Mouse (Mus musculus) embryonic facial prominence, embryonic 11.5 days (tissue): ENCODE results near the gene Lrrk1. TPM values are rescaled to one million over a fixed set of nuclear protein-coding genes. Genes with fewer than 3 reads are reported as not detected.

Experiments used
- ATAC-seq: fragments of 200-750 bp; cut with Nextera tagmentation; replicated peaks from 2 replicates; pipeline ENCODE4 v1.8.0; 2017; ENCODE audit warnings: low read depth; ENCODE audit not compliant: insufficient number of reproducible peaks, low FRiP score, low TSS enrichment
- DNase-seq: peaks from one replicate; pipeline ENCODE4 v3.0.0-alpha.2; 2015; ENCODE audit warnings: low spot score
- H3K27ac ChIP-seq: fragments of 300-500 bp; sonication (generic); replicated peaks from 2 replicates; pipeline ENCODE4 v1.5.1; 2014; ENCODE audit warnings: mild to moderate bottlenecking, low read depth, low read length, control low read depth
- H3K27me3 ChIP-seq: fragments of 300-500 bp; sonication (generic); 2 replicates; pipeline ENCODE4 v1.6.1; 2014; ENCODE audit warnings: mild to moderate bottlenecking, low read length, moderate library complexity, mixed read lengths; ENCODE audit not compliant: control insufficient read depth, insufficient read depth
- H3K36me3 ChIP-seq: fragments of 300-500 bp; sonication (generic); replicated peaks from 2 replicates; pipeline ENCODE4 v1.6.1; 2014; ENCODE audit warnings: low read depth, mild to moderate bottlenecking, low read length, moderate library complexity, mixed read lengths; ENCODE audit not compliant: control insufficient read depth, insufficient read depth
- H3K4me1 ChIP-seq: fragments of 300-500 bp; sonication (generic); 2 replicates; pipeline ENCODE4 v1.6.1; 2014; ENCODE audit warnings: low read length, mixed read lengths; ENCODE audit not compliant: control insufficient read depth, insufficient read depth
- H3K4me2 ChIP-seq: fragments of 300-500 bp; sonication (generic); 2 replicates; pipeline ENCODE4 v1.6.1; 2014; ENCODE audit warnings: low read depth, mild to moderate bottlenecking, control low read depth, low read length, moderate library complexity
- H3K4me3 ChIP-seq: fragments of 300-500 bp; sonication (generic); 2 replicates; pipeline ENCODE4 v1.5.1; 2014; ENCODE audit warnings: low read depth, low read length, control low read depth
- H3K9ac ChIP-seq: fragments of 300-500 bp; sonication (generic); replicated peaks from 2 replicates; pipeline ENCODE4 v1.6.1; 2014; ENCODE audit warnings: mild to moderate bottlenecking, control low read depth, low read length
- H3K9me3 ChIP-seq: fragments of 300-500 bp; sonication (generic); replicated peaks from 2 replicates; pipeline ENCODE4 v1.6.1; 2016; ENCODE audit warnings: mild to moderate bottlenecking, low read length, inconsistent platforms, mixed read lengths; ENCODE audit not compliant: control insufficient read depth
- WGBS: fragments of 180-500 bp; shearing (Covaris S2); extraction: QIAGEN DNeasy Blood & Tissue Kit; methylation state at CpG from one replicate; pipeline ENCODE4 v1.1.7; 2014; 5-methylcytosine and 5-hydroxymethylcytosine counted together
- polyA plus RNA-seq: library from polyadenylated mRNA; unstranded; fragments of >200 nt; fragmentation: Nextera tagmentation; extraction: Ambion mirVana; gene quantifications from 2 replicates; pipeline ENCODE4 v1.2.1, GENCODE M21; 2014

Lrrk1 gene
- polyA plus RNA-seq, 1 experiment from 2014 or later, result 3.1 TPM

DNA sequence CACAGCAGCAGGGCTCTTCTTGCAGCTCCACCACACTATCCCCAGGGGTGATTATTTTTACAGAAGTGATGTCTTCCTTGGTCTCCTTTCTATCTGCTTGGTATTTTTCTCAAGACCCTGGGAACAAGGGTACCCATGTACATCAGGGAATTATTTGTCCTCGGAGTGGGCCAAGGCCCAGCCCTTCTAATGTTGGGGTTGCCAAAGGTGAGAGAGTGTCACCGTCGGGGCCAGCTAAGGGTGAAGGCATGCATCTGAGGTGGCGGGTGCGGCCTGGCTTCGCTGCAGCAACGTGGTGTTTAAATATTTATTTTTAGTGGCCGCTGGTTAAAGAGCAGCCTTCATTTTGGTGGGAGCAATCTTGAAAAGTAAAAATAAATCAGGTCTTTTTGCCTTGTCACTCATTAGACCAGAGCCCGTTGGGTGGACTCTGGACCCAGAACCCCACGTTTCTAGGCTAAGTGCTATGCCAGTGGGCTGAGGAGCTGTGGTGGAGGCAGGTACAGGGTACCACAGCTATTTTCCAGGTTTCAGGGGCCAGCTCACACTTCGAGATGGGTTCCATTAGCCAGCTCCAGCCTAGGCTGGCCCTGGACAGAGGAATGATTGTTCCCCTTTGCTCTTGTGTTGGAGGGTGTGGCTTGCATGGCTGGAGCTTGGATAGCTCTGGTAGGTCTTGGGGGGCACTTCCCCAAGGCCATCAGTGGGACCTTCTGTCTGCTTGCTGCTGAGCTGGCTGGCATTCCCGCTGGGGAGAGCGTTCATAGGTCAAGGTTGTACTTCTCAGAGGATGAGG, 160.1 kb downstream of the Lrrk1 start:
- WGBS, result 75% methylated on average over 13 of the region's 13 CpGs
- no peaks in the 10 kb centered on the region for H3K27me3 ChIP-seq
- no peak overlapping the region for H3K9ac ChIP-seq
- DNase-seq, result no peak
- no peak overlapping the region for H3K4me3 ChIP-seq
- ATAC-seq, result no peak
- H3K27ac ChIP-seq, result no peak overlapping the region
- H3K36me3 ChIP-seq, result no peaks in the 10 kb centered on the region
- H3K4me2 ChIP-seq, result no peak overlapping the region
- no peaks in the 10 kb centered on the region for H3K9me3 ChIP-seq
- H3K4me1 ChIP-seq, result peaks cover 3% of the 10 kb centered on the region; the same call in 1 of the 2 replicates

DNA sequence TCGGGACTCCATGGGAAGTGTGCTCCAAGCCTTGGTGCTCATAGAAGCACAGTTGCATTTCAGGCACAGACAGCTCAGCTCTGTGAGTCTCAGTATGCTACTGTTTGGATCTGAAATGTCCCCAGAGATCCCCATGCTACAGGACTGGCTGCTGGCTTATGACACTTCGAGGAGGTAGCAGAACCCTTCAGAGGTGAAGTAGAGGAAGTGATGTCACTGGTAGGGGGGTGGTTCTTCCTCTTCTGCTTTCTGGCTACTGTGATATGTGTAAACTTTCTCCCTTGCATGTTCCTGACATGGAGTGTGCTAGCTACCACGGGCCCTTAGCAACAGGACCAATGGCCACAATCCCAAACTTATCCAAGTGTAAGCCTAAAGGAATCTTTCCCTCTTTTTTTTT, 162.3 kb downstream of the Lrrk1 start:
- H3K4me3 ChIP-seq, result no peak overlapping the region
- no peak overlapping the region for H3K9ac ChIP-seq
- no peaks in the 10 kb centered on the region for H3K36me3 ChIP-seq
- no peak overlapping the region for H3K27ac ChIP-seq
- no peaks in the 10 kb centered on the region for H3K27me3 ChIP-seq
- no peak for DNase-seq
- 81% methylated on average over 3 of the region's 3 CpGs for WGBS
- no peaks in the 10 kb centered on the region; the same call in 1 of the 2 replicates for H3K4me1 ChIP-seq
- H3K4me2 ChIP-seq, result no peak overlapping the region
- H3K9me3 ChIP-seq, result no peaks in the 10 kb centered on the region
- no peak for ATAC-seq

DNA sequence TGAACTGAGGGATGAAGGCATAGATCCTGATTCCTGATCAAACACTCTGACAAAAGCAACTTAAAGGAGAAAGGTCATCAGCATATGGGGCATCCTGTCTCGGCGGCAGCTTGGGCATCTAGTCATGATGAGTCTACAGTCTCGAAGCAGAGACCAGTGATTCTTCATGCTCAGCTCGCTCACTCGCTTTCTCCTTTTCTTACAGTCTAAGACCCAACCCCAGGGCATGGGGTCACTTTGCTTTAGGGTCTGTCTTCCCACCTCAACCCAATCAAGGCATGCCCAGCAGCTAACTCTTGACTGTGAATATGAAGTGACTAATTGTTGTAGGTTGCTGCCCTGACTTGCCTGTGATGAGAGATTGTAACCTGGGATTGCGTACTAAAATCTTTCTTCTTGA, 163.6 kb downstream of the Lrrk1 start:
- WGBS, result 92% methylated on average over 6 of the region's 6 CpGs
- Histone ChIP-seq H3K36me3 (no peaks in the 10 kb centered on the region), H3K27me3 (no peaks in the 10 kb centered on the region), H3K27ac (no peak overlapping the region), H3K9ac (no peak overlapping the region), H3K4me2 (no peak overlapping the region), H3K4me1 (no peaks in the 10 kb centered on the region; the same call in 1 of the 2 replicates), H3K4me3 (no peak overlapping the region), H3K9me3 (no peaks in the 10 kb centered on the region)
- no peak for ATAC-seq
- no peak for DNase-seq

DNA sequence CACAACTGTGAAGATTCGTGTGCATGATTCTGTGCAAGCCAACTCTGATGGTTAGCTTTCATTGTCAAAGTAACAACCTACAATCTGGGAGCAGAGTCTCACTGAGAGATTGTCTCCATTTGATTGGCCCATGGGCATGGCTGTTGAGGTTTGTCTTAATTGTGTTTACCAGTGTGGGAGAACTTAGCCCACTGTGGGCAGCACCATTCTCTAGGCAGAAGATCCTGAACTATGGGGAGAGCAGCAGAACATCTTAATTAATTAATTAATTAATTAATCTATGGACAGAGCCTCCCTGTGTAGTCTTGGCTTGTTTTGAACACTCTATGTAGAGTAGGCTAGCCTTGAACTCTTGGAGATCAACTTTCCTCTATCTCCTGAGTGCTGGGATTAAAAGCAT, 164.4 kb downstream of the Lrrk1 start:
- 98% methylated on average over 1 of the region's 1 CpGs for WGBS
- no peak for ATAC-seq

DNA sequence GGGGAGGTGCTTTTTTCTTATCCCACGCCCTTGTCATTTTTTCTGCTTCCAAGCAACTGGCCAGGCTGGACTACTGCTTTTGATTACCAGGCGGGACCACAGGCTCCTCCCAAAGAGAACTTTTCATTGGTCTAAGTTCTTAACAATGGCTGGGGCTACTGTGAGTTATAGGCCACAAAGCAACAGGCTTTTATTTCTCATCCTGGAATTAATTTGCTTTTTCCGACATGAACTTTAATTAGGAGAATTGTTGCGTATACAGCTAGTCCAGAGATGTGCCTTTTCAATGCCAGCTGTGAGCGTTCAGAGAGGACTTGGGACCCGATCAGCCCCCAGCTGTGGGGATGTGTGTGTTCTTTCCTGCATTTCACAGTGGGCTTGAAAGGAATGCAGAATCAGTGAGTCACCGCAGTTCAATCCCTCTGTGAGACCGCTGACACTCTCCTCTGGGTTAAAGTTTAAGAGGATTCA, 165.5 kb downstream of the Lrrk1 start:
- Histone ChIP-seq H3K4me2 (peak overlapping the region; percentile 11; the same call in 1 of the 2 replicates), H3K27ac (0 out of 2 replicates have a peak overlapping the region, but pooled peaks have one; percentile 31), H3K4me1 (peaks cover 9% of the 10 kb centered on the region), H3K9ac (0 out of 2 replicates have a peak overlapping the region, but pooled peaks have one; percentile 19), H3K9me3 (no peaks in the 10 kb centered on the region), H3K4me3 (no peak overlapping the region), H3K36me3 (no peaks in the 10 kb centered on the region), H3K27me3 (no peaks in the 10 kb centered on the region)
- DNase-seq, result peak; percentile 74
- ATAC-seq, result no peak; the same call in 1 of the 2 replicates
- WGBS, result 17% methylated on average over 8 of the region's 8 CpGs

More for the DNA sequence above, 164.4 kb downstream of the Lrrk1 start:
- no peak overlapping the region for H3K9ac ChIP-seq
- no peak overlapping the region for H3K27ac ChIP-seq
- H3K4me1 ChIP-seq, result 0 out of 2 replicates have a peak, but pooled peaks cover 2% of the 10 kb centered on the region
- H3K36me3 ChIP-seq, result no peaks in the 10 kb centered on the region
- H3K9me3 ChIP-seq, result no peaks in the 10 kb centered on the region
- no peaks in the 10 kb centered on the region for H3K27me3 ChIP-seq
- H3K4me3 ChIP-seq, result no peak overlapping the region
- no peak for DNase-seq
- H3K4me2 ChIP-seq, result no peak overlapping the region

DNA sequence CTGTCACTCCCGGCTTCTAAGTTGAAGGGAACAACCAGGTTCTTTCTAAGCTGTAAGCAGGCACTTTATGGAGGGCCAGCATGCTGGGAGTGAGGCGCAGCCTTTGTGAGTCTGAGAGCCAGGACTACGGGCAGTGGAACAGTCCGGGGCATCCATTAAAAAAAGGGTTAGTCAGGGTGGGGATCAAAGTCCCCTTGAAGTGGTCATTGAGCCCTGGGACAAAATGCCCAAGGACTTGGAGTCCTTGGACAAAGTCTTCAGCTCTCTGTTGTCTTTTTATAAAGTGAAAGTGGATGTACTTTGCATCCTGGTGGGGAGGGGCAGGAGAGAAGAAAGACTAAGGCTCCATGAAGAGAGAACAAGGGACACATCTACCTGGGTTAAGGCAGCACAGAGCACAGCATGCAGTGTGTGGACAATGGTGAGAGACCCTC, 168.3 kb downstream of the Lrrk1 start:
- peaks cover 9% of the 10 kb centered on the region for H3K4me1 ChIP-seq
- WGBS, result 79% methylated on average over 4 of the region's 4 CpGs
- ATAC-seq (no peak), DNase-seq (no peak)
- H3K9me3 ChIP-seq, result no peaks in the 10 kb centered on the region
- H3K27ac ChIP-seq, result no peak overlapping the region
- H3K9ac ChIP-seq, result no peak overlapping the region
- H3K27me3 ChIP-seq, result no peaks in the 10 kb centered on the region
- no peak overlapping the region for H3K4me2 ChIP-seq
- H3K36me3 ChIP-seq, result no peaks in the 10 kb centered on the region
- no peak overlapping the region for H3K4me3 ChIP-seq

DNA sequence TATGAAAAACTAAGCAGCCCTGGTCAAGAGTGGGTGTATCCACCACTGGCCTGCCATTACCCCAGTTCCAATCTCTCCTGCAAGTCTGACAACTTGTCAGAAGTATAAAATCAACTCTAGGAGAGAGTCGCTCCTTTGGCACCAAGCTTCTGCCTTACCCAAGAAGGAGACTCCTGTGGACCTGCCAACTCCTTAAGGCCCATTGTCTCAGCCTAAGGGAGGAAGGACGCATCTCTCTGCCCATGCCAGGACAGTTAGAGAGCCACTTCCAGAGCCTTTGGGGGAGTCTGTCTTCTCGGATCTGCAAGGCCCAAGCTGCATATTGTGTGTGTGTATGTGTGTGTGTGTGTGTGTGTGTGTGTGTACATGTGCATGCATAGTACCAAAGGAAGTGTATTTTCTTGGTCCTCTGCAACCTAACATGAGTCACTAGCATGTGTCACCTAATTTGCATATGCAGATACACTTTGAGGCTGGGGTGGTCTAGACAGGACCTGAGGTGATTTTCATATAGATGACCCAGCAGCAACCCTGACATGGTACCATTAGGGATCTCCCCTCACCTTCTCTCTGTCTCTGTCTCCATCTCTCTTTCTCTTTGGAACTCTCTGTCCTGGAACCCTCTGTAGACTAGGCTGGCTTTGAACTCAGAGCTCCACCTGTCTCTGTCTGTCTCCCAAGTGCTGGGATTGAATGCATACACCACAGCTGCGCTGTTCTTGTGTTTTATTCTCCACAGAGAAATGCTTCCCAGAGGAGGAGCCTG, 168.9 kb downstream of the Lrrk1 start:
- Histone ChIP-seq H3K4me3 (no peak overlapping the region), H3K27me3 (no peaks in the 10 kb centered on the region), H3K9ac (no peak overlapping the region), H3K27ac (peak overlapping the region; percentile 83), H3K4me2 (no peak overlapping the region), H3K36me3 (no peaks in the 10 kb centered on the region), H3K9me3 (no peaks in the 10 kb centered on the region), H3K4me1 (peaks cover 9% of the 10 kb centered on the region)
- DNase-seq (no peak), ATAC-seq (no peak)
- WGBS, result 89% methylated on average over 4 of the region's 4 CpGs
